Mouse (Mus musculus): ENCODE data around the gene Fgf15. TPM values are rescaled to one million over a fixed set of nuclear protein-coding genes. Genes with fewer than 3 reads are reported as not detected.

Gene Fgf15
- polyA plus RNA-seq, 1 experiment from 2014 or later: 20.0 TPM

DNA sequence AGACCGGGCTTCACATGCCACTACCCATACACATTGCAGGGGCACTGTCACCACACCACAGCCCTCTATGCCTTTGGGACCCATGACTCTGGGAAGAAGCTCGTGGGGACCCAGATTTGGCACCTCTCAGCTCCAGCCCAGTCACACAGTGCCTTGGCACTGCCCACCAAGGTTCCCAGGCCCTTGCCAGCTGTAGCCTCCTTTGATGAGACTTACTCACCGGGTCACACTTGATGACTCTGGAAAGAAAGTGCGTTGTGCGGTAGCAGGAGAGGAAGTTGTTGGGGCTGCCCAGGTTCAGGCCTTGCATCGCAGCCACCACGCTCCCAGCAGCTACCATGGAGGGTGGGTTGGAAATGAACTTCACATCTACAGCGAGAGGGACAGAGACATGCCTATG is 37.5 kb downstream of the Fgf15 start:
- 92% methylated on average over 8 of the region's 8 CpGs for WGBS
- Histone ChIP-seq H3K9ac (replicated peaks) (no peak overlapping the region), H3K9me3 (no peaks in the 10 kb centered on the region), H3K27me3 (peaks cover 3% of the 10 kb centered on the region; the same call in 1 of the 2 replicates), H3K36me3 (no peaks in the 10 kb centered on the region; the same call in 1 of the 2 replicates), H3K4me3 (no peak overlapping the region), H3K27ac (replicated peaks) (no peak overlapping the region), H3K4me1 (peaks cover 30% of the 10 kb centered on the region), H3K4me2 (replicated peaks) (no peak overlapping the region)
- no peak for ATAC-seq (replicated peaks)

DNA sequence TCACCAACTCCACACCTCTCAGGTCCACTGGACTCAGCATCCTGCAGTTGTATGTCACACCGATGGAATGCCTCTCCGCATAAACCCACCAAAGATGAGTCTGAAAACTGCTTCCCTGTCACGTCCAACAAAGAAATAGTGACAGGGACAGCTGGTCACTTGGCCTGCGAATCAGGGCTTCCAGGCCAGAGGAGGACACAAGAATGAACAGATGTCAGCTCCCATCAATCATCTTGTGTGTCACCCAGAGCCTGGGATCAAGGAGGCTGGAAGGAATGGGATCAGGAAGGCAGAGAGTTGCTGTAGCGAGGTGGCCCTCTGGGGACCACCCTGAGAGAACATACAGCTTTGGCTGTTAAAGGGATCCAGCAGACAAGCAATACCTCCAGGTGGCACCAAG is 38.6 kb downstream of the Fgf15 start:
- Histone ChIP-seq H3K4me3 (no peak overlapping the region), H3K9me3 (no peaks in the 10 kb centered on the region), H3K9ac (replicated peaks) (no peak overlapping the region), H3K27ac (replicated peaks) (no peak overlapping the region), H3K36me3 (no peaks in the 10 kb centered on the region; the same call in 1 of the 2 replicates), H3K4me1 (peaks cover 39% of the 10 kb centered on the region), H3K4me2 (replicated peaks) (no peak overlapping the region), H3K27me3 (peaks cover 13% of the 10 kb centered on the region; the same call in 1 of the 2 replicates)
- ATAC-seq (replicated peaks): no peak
- WGBS: 81% methylated on average over 5 of the region's 5 CpGs

DNA sequence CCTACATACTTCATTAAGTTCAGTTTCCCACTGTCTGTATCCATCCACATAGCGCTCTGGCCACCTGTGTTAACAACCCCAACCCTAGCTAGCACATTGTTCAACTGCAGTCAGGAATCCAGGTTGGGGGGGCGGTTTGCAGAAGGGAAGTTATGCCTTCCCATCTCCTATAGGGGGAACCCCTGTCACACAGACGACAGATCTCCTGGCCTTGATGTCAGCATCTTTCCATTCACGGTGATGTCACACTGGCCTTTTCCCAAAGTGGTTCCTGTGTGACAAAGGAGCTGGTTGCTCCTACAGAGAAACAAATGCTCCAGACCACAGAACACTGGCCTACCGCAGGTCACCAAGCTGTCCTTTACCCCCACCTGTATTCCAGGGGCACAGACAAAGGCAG is 39.2 kb downstream of the Fgf15 start:
- Histone ChIP-seq H3K9ac (replicated peaks) (no peak overlapping the region), H3K36me3 (no peaks in the 10 kb centered on the region; the same call in 1 of the 2 replicates), H3K27me3 (peaks cover 14% of the 10 kb centered on the region; the same call in 1 of the 2 replicates), H3K27ac (replicated peaks) (no peak overlapping the region), H3K4me2 (replicated peaks) (no peak overlapping the region), H3K9me3 (no peaks in the 10 kb centered on the region), H3K4me3 (no peak overlapping the region), H3K4me1 (peaks cover 41% of the 10 kb centered on the region)
- 51% methylated on average over 5 of the region's 5 CpGs for WGBS
- ATAC-seq (replicated peaks): no peak

DNA sequence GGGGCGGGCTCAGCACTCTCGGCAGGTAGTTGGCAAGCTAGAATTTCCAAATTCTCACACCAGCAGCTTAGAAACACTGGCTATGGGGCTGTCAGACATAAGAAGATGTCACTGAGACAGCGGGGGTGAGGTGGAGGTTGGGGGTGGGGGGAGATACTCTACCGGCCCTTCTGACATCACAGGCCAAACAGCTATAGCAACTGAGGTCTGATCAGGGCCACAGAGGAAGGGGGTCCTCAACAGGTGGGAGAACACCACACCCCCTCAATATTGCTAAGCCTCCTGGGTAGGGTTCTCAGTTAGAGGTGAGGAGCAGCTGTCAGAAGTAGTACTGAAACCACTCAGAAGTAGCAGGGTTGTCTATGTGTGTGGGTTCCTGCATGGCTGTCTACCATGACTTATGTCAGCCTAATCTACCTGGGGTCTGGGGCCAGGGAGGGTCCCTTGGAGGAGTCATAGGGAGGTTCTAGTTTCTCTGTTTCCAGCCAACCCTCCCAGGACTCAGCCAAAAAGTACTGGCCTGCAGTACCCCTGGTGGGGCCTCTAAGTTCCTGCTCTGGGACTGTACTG is 40.1 kb downstream of the Fgf15 start:
- 85% methylated on average over 4 of the region's 4 CpGs for WGBS
- Histone ChIP-seq H3K36me3 (no peaks in the 10 kb centered on the region; the same call in 1 of the 2 replicates), H3K4me1 (peaks cover 48% of the 10 kb centered on the region), H3K9ac (replicated peaks) (no peak overlapping the region), H3K27me3 (peaks cover 18% of the 10 kb centered on the region), H3K27ac (replicated peaks) (no peak overlapping the region), H3K4me3 (no peak overlapping the region), H3K9me3 (no peaks in the 10 kb centered on the region), H3K4me2 (replicated peaks) (no peak overlapping the region)
- no peak for ATAC-seq (replicated peaks)

DNA sequence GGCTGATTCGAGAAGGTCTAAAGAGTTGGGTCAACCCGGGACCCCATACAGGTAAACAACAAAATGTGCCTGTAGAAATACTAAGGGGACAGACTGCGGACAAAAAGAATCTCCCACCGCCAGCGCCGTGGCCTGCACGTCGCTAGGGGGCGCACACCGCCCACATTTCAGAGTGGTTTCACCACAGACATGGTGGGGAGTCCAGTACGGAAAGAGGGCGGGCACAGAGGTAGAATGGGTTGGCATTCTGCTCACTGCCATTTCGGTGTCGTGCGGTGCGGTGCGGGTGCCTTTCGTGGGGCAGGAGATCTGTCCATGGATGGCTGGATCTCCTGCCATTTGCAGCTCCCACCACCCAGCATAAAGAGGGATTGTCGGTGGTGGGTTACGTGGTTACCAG is 41.2 kb downstream of the Fgf15 start:
- H3K4me1 ChIP-seq: peaks cover 59% of the 10 kb centered on the region
- H3K27ac ChIP-seq (replicated peaks): no peak overlapping the region
- H3K27me3 ChIP-seq: peaks cover 29% of the 10 kb centered on the region
- peak; percentile 55 for ATAC-seq (replicated peaks)
- 3% methylated on average over 20 of the region's 20 CpGs for WGBS
- H3K4me3 ChIP-seq: peak overlapping the region; percentile 47
- no peaks in the 10 kb centered on the region; the same call in 1 of the 2 replicates for H3K36me3 ChIP-seq
- peak overlapping the region; percentile 40 for H3K9ac ChIP-seq (replicated peaks)
- H3K9me3 ChIP-seq: no peaks in the 10 kb centered on the region
- H3K4me2 ChIP-seq (replicated peaks): peak overlapping the region; percentile 89

DNA sequence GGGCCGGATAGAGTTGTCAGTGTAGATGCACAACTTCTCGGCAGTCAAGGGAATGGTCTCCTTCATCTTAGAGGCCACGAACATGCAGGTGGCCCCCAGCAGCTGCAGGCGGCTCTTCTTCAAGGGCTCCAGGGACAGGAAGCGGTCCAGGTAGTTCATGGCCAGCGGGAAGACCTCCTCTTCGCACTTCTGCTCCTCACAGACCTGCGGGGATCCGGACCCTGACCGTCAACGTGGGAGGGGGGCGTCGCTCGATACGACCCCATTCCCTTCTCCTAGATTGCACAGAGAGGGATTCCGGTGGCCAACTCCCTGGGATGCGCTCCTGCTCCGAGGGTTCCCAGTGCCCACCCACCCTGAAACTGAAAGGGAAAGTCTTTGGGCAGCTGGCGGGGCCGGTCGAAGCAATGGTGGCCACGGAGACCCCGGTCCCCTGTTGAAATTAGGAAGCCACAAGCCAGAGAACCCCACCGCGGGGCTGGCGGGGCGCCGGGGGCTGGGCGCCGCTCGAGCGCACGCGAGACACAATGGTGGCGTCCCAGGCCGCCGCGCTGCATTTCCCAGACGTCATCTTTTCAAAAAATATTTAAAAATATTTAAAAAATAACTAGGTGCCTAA is 41.7 kb downstream of the Fgf15 start:
- H3K9ac ChIP-seq (replicated peaks): peak overlapping the region; percentile 40
- peak overlapping the region; percentile 47 for H3K4me3 ChIP-seq
- H3K4me1 ChIP-seq: peaks cover 64% of the 10 kb centered on the region
- H3K27me3 ChIP-seq: peaks cover 34% of the 10 kb centered on the region
- H3K27ac ChIP-seq (replicated peaks): no peak overlapping the region
- under 1% methylated on average over 39 of the region's 39 CpGs for WGBS
- ATAC-seq (replicated peaks): no peak
- H3K9me3 ChIP-seq: no peaks in the 10 kb centered on the region
- peak overlapping the region; percentile 89 for H3K4me2 ChIP-seq (replicated peaks)
- H3K36me3 ChIP-seq: no peaks in the 10 kb centered on the region; the same call in 1 of the 2 replicates

DNA sequence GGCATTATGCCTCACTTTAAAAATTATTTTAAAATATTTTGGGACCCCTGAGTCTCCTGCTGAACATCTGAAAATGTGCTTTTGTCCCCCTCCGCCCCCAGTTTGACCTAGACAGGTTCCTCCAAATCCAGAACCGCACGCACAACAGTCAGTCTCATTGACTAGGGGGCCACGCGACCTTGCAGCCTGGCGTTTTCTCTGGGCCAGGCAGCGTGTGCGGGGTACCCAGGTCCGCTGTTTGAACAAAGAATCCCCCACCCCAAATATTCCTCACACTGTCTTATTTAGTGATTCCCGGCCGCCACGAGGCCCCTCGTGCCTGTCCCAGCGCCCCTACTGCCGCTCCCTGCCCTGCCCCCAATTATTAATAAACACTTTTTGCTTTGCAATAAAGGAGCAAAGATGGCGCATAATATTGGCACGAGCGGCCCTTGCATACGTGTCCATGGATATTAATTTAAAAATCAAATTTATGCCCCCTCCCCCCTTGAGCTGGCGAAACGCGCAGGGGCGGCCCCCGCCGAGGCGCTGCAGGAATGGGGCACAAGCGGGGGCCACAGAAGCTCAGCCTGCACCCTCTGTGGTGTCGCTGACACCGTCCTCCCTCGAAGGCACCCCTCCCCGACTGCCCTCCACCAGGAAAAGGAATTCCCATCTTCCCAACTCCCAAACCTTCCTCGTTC is 42.5 kb downstream of the Fgf15 start:
- H3K4me3 ChIP-seq: peak overlapping the region; percentile 47
- H3K9me3 ChIP-seq: no peaks in the 10 kb centered on the region
- H3K27me3 ChIP-seq: peaks cover 41% of the 10 kb centered on the region
- H3K4me1 ChIP-seq: peaks cover 70% of the 10 kb centered on the region
- H3K4me2 ChIP-seq (replicated peaks): peak overlapping the region; percentile 89
- H3K9ac ChIP-seq (replicated peaks): peak overlapping the region; percentile 40
- ATAC-seq (replicated peaks): no peak
- H3K36me3 ChIP-seq: no peaks in the 10 kb centered on the region
- WGBS: under 1% methylated on average over 32 of the region's 32 CpGs
- H3K27ac ChIP-seq (replicated peaks): no peak overlapping the region

DNA sequence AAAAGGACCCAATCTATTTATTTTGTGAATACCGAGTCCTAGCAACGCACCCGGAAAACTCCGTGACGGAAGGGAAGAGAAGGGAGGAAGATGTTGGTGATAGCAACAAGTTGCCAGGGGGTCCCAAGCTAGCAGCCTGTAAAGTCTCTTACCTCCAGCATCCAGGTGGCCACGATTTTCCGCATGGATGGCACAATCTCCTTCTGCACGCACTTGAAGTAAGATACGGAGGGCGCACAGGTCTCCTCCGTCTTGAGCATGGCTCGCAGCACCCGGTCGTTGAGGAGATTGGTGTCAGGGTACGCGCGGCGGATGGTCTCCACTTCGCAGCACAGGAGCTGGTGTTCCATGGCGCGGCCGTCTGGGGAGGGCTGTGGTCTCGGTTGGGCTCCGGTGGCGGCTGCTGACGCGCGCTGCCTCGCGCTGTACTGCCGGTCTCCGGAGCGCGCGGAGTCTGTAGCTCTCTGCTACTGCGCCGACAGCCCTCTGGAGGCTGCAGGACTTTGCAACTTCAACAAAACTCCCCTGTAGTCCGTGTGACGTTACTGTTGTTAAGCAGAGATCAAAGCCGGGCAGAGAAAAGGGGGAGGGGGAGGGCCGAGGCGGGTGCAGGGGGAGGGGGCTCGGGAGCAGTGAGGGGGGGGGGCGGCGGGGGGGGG is 43.1 kb downstream of the Fgf15 start, which contains the start of gene Ccnd1:
Gene Ccnd1, minus strand, starts transcription at position 582 of the 659 bp plus-strand sequence.
- peak within 1 kb of the TSS; percentile 89 for H3K4me2 ChIP-seq (replicated peaks)
- peaks cover 70% of the 10 kb centered on the region for H3K4me1 ChIP-seq
- no peaks in the 10 kb centered on the region for H3K9me3 ChIP-seq
- H3K27me3 ChIP-seq: peaks cover 41% of the 10 kb centered on the region
- peak within 1 kb of the TSS; percentile 47 for H3K4me3 ChIP-seq
- peak; percentile 41 for ATAC-seq (replicated peaks)
- peak within 1 kb of the TSS; percentile 40 for H3K9ac ChIP-seq (replicated peaks)
- no peaks in the 10 kb centered on the region for H3K36me3 ChIP-seq
- under 1% methylated on average over 40 of the region's 45 CpGs for WGBS
- peak within 1 kb of the TSS; percentile 51 for H3K27ac ChIP-seq (replicated peaks)

DNA sequence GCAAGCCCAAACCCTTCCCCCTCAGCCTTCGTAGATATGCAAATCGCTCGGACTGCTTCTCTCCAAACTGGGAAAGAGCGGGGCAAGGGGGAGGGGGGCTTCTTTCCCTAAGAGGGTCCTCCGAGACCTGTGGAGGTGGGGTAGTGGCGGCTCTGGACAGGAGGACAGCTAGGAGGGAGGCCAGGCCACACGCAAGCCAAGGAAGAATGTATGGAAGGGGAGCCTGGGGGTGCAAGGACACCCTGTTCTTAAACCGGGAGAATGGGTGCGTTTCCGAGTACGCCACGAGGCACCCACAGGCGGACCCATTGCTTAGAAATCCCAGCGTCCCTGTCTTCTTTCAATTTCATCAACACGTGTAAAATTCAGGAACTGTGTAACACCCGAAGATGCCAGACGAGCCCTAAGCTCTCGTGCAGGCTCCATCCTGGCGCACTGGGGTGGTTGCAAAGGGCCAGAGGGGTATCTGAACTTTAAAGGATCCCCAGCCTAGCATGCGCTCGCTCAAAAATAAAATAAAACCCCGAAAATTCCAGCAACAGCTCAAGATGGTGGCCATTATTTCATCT is 43.8 kb downstream of the Fgf15 start:
- Histone ChIP-seq H3K4me1 (peaks cover 70% of the 10 kb centered on the region), H3K9ac (replicated peaks) (no peak overlapping the region; the same call in 1 of the 2 replicates)
- no peak for ATAC-seq (replicated peaks)

DNA sequence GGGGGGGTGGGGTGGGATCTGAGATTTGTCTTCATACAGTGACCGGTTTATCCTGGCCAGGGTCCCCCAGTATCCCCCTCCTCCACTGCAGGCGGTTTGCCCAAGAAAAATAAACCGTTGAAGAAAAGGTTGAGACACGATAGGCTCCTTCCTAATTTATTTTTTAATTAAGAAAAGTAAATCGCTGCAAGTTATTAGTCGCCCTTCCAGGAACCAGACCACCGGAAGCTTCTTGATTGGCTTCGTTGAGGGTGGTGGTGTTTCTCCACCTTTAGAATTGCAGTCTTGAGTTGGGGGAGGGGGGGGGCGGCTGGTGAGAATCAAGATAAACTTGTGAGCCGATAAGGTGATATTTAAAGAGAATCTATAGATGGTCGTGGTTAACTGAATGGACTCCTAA is 44.3 kb downstream of the Fgf15 start:
- ATAC-seq (replicated peaks): no peak
- under 1% methylated on average over 11 of the region's 11 CpGs for WGBS
- H3K27me3 ChIP-seq: peaks cover 41% of the 10 kb centered on the region
- peak overlapping the region; percentile 81; the same call in 1 of the 2 replicates for H3K27ac ChIP-seq (replicated peaks)
- H3K36me3 ChIP-seq: no peaks in the 10 kb centered on the region
- no peaks in the 10 kb centered on the region for H3K9me3 ChIP-seq
- peak overlapping the region; percentile 47 for H3K4me3 ChIP-seq
- peak overlapping the region; percentile 89 for H3K4me2 ChIP-seq (replicated peaks)
- H3K4me1 ChIP-seq: peaks cover 68% of the 10 kb centered on the region
- H3K9ac ChIP-seq (replicated peaks): no peak overlapping the region

More for the DNA sequence above, 43.8 kb downstream of the Fgf15 start:
- Histone ChIP-seq H3K9me3 (no peaks in the 10 kb centered on the region), H3K4me2 (replicated peaks) (peak overlapping the region; percentile 89), H3K36me3 (no peaks in the 10 kb centered on the region), H3K4me3 (peak overlapping the region; percentile 47), H3K27ac (replicated peaks) (peak overlapping the region; percentile 45; the same call in 1 of the 2 replicates), H3K27me3 (peaks cover 41% of the 10 kb centered on the region)
- under 1% methylated on average over 22 of the region's 22 CpGs for WGBS

DNA sequence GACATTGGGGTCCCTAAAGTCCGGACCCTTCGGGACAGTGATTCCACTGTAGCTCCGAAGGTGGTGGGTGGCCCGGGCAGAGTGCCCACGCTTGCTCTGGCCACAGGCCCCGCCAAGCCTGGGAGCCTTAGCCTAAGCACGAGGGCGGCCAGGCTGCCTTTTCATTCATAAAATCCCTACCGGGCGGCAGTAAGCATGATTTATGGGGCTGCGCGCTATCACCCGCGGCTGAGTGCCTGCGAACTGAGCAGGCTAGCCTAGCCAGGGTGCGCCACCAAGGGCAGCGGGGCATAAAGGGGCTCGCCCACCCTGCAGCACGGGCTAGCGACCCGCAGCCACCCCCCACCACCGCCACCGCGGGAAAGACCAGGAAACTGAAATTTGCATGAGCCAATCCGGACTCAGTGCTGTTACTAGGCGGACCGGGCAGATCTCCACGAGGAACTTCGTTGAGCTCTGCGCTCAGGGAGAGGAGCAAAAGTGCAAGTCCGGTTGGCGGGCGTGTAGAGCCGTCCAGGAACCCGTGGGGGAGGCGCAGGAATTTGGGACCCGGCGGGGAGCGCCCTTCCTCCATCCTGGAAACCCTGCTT is 45.0 kb downstream of the Fgf15 start:
- Histone ChIP-seq H3K36me3 (no peaks in the 10 kb centered on the region), H3K4me1 (peaks cover 62% of the 10 kb centered on the region), H3K9me3 (no peaks in the 10 kb centered on the region), H3K9ac (replicated peaks) (peak overlapping the region; percentile 33), H3K27me3 (peaks cover 41% of the 10 kb centered on the region), H3K27ac (replicated peaks) (peak overlapping the region; percentile 81), H3K4me3 (peak overlapping the region; percentile 48), H3K4me2 (replicated peaks) (peak overlapping the region; percentile 89)
- peak; percentile 49 for ATAC-seq (replicated peaks)
- WGBS: under 1% methylated on average over 39 of the region's 39 CpGs
